Mouse (Mus musculus): Measurements from ENCODE around the gene B4galnt2.

DNA sequence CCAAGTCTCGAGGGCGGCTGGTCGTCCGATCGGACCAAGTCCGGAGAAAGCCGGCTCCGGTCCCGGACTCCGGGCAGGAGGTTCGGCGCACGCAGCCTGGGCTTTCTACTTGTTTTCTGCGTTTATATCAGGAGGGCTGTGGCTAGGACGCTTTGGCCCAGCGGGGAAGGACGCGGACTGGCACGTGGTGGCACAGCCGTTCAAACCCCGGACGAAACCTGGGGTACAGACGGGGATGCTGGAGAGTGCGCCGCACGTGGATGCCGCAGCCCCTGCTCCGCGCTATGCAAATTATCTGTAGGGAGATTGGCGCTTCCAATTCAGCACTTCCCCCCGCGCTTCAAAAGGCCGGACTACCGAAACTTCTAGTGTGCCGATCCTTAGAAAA is 55.2 kb downstream of the B4galnt2 start:
- no peak for TF ChIP-seq CTCF (IDR thresholded peaks at IDR 0.05; ENCODE audit: control insufficient read depth, insufficient read depth, insufficient read length)
- peak; percentile 45 for TF ChIP-seq USF1 (IDR thresholded peaks at IDR 0.05; ENCODE audit: low read depth)
- TF ChIP-seq FOSL1 (IDR thresholded peaks at IDR 0.05; ENCODE audit: insufficient read depth, low read length, poor library complexity, severe bottlenecking) = no peak
